Mouse (Mus musculus) right cerebral cortex, postnatal 36 days (tissue): ENCODE measurements at regions not wholly inside any gene's neighbourhood (a gene's known extent, or its start where the extent isn't known, plus 50 kb on each side); places are given as distances from the start of the nearest gene placed in this dataset.

Experiments
- DNase-seq, 2 experiments: peaks; one replicate each; pipeline ENCODE4 v3.0.0; 2022; ENCODE audit warnings: low spot score in 2 of 2, mixed read lengths in 1 of 2

- no peak for DNase-seq
Measured at GRCm38 (mm10) chr6:126353346-126353745, 181.9 kb downstream of the Kcna5 start.

DNA sequence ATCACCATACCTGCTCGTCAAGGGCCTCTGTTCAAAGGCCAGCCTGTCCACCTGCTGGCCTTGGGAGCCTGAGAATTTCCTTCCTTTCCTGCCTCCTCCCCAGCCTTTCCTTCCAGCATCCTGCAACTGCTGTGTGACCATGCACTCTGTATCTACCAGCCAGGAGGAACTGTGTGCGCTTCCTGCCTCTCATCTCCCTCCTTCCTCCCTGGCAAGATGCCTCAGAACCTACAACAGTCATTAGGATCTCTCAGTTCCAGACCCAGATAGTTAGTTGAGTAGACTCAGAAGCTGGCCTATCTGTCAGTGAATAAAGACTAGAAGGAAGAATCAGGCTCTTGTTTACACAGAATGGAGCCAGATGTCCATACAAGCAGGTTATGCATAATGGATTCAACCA lies 183.8 kb upstream of the Ntf3 start:
- no peak for DNase-seq

DNA sequence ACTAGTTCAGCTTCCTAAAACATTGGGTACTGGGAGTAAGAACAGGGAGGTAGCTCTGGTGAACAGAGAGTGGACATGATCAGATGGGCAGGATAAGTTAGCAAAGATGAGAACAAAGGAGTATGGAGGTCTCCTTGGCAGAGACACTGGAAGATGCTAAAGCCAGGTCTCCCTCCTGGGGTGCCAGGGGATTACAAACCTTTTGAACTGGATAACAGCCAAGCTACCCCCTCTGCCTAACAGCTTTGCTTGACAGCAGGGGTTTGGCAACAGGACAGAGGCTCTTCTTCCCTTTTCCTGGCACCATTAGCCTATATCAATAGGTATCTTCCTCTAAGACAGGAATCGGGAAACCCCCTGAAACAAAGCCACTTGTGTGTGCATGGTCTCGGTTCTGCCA lies 183.2 kb upstream of the Ntf3 start:
- DNase-seq: no peak

DNA sequence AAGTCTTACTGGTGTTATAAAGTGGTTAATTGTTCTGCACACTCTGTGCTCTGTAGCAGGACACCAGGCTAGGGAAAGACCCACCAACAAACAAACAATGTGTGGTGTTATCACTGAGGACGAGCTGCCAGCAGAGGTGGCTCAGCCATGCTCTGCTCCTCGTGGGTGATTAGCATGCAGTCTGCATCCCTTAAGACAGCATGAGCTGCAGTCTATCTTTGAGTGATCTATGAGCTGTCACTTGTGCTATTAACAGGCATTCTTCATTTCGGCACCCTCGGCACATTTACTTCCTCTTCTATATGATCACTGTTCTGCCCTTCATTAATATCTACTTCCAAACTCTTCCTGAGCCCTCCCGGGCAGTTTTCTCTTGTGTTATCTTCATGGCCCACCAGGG lies 178.5 kb upstream of the Ntf3 start:
- no peak for DNase-seq

DNA sequence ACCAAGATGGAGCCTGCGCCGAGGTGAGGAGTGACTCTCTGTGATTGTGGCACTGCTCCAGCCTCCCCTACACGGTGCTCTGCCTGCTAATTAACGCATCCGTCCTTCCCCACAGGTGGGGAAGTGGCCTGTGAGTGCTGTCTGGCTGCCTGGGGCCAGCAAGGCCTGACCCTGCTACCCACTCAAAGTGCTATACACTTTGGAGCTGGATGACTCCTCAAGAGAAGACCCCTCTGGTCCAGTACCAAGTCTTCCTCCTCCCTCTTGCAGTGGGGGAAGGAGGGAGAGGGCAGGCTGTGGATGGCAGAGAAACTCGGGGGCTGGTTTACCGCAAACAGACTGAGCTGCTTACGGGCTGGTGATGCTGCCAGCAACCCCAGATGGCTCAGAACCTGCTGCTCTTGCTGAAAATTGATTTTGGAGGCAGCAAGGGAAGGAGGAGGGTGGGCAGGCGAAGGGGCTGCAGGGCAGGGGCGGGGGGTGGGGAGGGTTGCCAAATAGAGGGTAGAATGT lies 173.4 kb upstream of the Ntf3 start:
- DNase-seq: peak; percentile 7 to 16

GRCm38 (mm10) chr6:126337711-126338110 lies 171.0 kb upstream of the Ntf3 start:
- DNase-seq: no peak

- DNase-seq: peak; percentile 23 to 52
Measured at GRCm38 (mm10) chr6:126334258-126334657, 167.5 kb upstream of the Ntf3 start.

DNA sequence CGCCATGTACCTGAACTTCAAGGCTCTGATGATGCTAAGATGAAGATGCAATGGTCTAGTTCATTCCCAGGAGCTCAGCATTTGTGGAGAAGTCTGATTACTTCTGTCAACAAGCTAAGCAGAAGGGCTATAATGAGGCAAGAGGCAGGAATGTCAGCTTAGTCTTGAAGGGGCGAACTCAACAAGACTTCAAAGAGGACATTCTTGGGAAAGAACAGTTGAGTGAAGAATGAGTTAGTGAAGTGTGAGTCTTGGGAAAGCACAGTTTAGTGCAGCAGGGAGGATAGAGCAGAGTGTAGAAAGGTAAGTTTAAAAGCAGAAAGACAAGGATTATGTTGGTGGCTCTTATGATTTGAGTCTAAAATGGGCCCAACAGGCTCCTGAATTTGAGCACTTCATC lies 160.5 kb upstream of the Ntf3 start:
- no peak for DNase-seq

DNA sequence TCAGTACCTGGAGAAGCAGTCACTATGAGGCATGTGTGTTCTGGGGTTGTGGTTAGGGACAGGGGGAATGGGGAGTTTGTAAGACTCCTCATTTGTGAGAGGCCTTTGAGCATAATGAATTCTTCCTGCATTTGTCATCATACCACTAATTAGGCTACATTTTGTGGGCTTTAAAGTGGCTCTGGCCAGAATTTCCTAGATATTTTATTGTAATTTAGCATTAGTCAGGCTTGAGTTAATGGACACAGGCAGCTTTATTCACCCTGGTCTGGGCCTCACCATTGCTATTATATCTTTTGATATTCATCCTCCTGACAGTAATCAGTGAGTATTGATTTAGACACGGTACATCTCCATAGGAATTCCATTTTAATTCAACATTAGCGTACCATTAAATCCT lies 151.8 kb upstream of the Ntf3 start:
- no peak for DNase-seq

- DNase-seq: no peak
Measured at GRCm38 (mm10) chr6:126310786-126311480, 144.2 kb upstream of the Ntf3 start.

- DNase-seq: no peak
Measured at GRCm38 (mm10) chr6:126303086-126303485, 136.4 kb upstream of the Ntf3 start.

GRCm38 (mm10) chr6:126291581-126291980 lies 124.9 kb upstream of the Ntf3 start:
- no peak for DNase-seq

DNA sequence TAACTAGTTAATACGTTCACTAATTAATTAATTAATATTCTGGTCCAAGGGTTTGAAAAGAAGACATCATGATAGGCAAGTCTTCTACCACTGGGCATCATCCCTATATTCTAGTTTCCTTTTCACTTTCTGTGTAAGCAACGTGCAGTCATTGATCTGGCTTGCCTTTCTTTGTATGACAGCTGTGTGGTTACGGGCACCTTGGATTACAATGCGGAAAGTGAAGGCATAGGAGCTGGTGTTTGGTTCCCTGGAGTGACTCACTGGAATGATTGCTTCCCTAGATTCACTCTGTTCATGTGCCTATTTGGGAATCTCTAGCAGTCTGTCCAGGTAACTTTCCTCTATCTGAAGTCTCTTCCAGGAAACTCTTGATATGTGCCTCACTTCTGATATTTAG lies 120.5 kb upstream of the Ntf3 start:
- no peak for DNase-seq

DNA sequence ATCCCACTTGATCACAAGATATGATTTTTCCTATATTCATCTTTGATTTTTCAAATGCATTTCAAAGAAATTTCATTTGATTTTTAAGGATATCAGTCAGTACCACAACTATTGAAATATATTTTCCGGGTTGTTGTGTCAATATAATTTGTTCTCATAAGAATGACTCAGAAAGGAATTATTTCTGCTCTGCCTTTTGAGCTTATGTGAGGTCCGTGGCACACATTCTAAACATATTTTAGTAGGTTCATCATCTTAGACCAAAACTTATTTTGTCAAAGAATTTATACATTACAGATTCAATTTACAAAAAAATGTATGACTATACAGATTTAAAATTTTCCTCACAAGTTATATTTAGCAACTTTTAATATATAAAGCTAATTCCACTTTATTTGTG lies 119.5 kb upstream of the Ntf3 start:
- DNase-seq: no peak

DNA sequence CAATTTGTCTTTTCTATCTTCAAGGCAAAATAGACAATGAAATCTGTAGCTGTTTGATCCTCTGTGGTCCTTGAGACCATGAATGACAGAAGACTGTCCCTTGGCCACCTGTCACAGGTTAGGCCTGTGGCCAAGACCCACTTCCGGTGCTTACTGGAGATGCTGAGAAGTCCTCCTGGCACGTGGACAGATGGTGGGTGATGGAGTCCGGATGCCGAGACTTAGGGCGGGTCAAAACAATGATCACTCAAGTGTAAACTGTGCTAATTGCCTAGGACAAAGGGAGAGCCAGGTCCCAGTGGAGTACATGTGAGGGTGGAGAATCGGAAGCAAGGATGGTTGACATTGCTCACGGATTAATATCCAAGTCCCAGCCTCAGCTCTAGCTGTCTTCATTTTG lies 117.7 kb upstream of the Ntf3 start:
- DNase-seq: no peak

DNA sequence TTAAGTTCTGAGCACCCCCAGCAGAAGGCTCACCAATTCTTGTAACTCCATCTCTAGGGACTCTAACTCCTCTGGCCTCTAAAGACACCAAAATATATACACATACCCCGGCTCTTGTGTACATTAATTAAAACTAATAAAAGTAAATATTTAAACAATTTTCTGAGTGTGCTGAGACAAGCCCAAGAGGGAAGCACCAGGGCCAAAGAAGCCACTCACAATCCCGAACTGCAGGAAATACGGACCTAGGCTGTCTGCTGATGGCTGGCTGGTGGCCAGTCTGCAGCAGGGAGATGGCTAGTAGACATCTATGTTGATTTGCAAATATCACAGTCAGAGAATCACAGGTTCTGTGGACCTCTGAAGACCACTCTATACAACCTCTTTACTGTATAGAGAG lies 113.6 kb upstream of the Ntf3 start:
- no peak for DNase-seq

DNA sequence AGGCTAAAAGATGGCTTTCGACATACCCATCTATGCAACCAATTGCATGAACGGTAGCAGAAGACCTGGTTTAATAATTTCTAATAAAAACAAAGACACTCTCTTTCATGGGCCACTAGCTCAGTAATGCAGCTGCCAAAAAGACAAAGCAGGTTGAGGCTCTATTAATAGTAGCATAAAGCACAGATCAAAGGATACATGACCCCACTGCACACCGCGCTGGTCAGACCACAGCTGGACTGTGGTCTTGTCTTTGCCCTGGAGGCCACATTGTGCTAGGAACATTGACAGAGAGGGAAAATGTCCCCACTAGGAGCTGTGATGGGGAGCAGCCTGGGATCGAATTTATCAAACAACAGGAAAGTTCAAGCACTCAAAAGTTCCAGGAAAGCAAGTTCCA lies 79.3 kb upstream of the Ntf3 start:
- no peak for DNase-seq

DNA sequence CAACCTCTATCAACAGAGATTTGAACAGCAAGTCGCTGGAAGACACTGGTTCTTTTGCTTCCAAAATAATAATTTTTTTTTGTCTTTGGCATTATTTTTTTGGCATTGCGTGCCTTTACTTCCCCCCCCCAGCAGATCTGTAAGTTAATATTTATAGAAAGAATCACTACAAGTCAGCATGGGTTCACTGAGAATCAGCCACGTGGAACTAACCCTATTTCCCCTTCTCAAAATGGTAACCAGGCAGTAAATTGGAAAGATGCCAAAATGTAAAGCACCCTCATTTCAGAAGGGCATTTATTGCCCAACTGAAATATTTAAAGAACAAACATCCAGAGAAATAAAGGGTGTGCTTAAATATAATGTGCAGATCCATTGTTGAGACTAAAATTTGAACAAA lies 78.7 kb upstream of the Ntf3 start:
- no peak for DNase-seq

DNA sequence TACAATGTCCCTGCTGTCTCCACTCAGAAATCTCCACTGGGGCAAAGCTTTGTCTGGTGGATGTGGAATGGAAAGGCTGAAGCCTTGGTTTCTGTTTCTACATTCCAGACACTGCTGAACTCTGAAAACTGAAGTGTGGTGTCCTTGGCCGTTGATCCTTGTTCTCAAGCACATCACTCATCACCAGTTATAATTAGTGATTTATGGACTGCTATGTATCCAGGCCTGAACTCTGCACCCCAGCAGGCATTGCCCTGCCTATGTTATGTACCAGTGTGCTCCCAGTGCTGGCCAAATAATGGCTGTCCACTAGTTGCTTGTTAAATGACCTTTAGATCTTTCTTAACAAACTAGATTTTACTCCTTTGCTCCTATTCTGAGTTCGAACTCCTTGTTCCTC lies 75.6 kb upstream of the Ntf3 start:
- DNase-seq: no peak

DNA sequence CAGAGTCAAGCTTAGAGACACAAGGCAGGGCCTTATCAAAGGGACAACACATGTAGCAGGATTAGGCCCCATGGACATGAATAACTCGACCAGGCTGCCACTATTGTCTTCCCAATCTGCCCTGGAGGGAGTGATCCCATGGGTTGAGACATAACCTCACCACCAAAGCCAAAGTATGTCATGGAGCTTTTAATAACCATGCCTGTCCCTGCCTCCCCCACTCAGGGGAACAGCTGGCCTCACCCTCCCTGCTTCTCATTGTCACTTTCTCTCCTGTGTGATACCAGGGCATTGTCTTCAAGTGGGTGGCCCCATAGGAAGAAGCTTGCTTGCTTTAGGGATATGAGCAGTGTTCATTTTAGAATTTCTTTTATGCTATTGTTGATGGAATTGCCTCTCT lies 73.5 kb upstream of the Ntf3 start:
- no peak for DNase-seq
